In the genomic region with DNA sequence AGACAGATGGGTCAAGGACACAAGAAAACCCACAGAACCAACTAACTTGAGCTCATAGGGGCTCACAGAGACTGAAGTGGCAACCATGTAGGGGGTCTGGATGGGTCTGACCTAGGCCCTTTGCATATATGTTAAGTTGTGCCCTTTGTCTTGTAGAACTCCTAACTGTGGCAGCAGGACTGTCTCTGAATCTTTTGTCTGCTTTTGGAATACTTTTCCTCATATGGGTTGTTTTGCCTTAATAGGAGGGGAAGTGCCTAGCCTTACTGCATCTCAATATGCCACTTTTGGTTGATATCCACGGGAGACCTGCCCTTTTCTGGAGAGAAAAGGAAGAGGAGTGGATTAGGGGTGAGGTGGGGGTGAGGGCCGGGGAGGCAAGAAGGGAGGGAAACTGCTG, we compare ENCODE assay signal across 23 mouse cellular contexts.
DNase-seq lines count a peak whose midpoint lies in the region.
"Had no signal": no experiment of that assay in that cellular context is flagged by ENCODE, and none has a peak within 500 bp of the region (broad histone marks: within the 10 kb centered on the region; RNA-seq: fewer than 3 reads in every experiment).

No protein-coding gene starts in this region.

- no peak overlapping the region for H3K4me3 ChIP-seq in heart, embryonic 10.5 days

- no peak overlapping the region for H3K27ac ChIP-seq in heart, embryonic 10.5 days

- H3K27me3 ChIP-seq in heart, embryonic 10.5 days (ENCODE audit: insufficient read depth, poor library complexity, severe bottlenecking), result no peaks in the 10 kb centered on the region
- H3K27me3 ChIP-seq: CH12.LX, Patski had no signal

- no peaks in the 10 kb centered on the region for H3K9me3 ChIP-seq in heart, embryonic 10.5 days

- DNase-seq in heart, embryonic 10.5 days (ENCODE audit: low spot score), result peak; percentile 2
- DNase-seq in heart, postnatal 4 days, result no peak
- DNase-seq in ES-CJ7 (ENCODE audit: low read depth, low spot score) (peak; percentile 66), R1 (ENCODE audit: low read depth, low spot score) (peak; percentile 95), ZHBTc4 (ENCODE audit: low read depth, low spot score) (peak; percentile 61)
- DNase-seq in embryo, embryonic 10.5 days (ENCODE audit: low spot score), result no peak
- no peak for DNase-seq in cerebellum, adult 11-12 months
- DNase-seq in kidney, postnatal 25 days, result no peak
- DNase-seq: adrenal gland, adult 2 months; adrenal gland, adult 8-10 months; adrenal gland, postnatal 10 days; adrenal gland, postnatal 14 days; adrenal gland, postnatal 25 days; adrenal gland, postnatal 36 days; B cell, adult 2 months; cerebellum, adult 11 months; cerebellum, adult 18-20 months; cerebellum, adult 2 months; cerebellum, adult 8-10 months; cerebellum, adult 9-10 months had no signal

- H3K36me3 ChIP-seq in heart, embryonic 10.5 days, result no peaks in the 10 kb centered on the region
- H3K36me3 ChIP-seq: G1E had no signal

- no peaks in the 10 kb centered on the region for H3K4me1 ChIP-seq in heart, embryonic 10.5 days

- WGBS in heart, embryonic 10.5 days, result 60% methylated on average over 2 of the region's 2 CpGs

Comparison
In these comparisons a context has a peak if more than half of its experiments do, and no peak if none do; other contexts are left out.
1. DNase-seq: peak in heart, embryonic 10.5 days (single experiment), ES-CJ7 (single experiment), R1 (single experiment) and ZHBTc4 (single experiment); none in heart, postnatal 4 days (single experiment), embryo, embryonic 10.5 days (single experiment), cerebellum, adult 11-12 months (single experiment) and kidney, postnatal 25 days (0 of 2).